Mouse (Mus musculus): Measurements from ENCODE around the gene Hist1h4n.
A peak's percentile ranks its signal among the peaks of the same experiment; 100 is the strongest.
"Not testable (repeated sequence)": the region's sequence is repeated elsewhere in the genome, so short reads cannot be mapped to it uniquely, and the experiment has no call there.

Gene Hist1h4n

DNA sequence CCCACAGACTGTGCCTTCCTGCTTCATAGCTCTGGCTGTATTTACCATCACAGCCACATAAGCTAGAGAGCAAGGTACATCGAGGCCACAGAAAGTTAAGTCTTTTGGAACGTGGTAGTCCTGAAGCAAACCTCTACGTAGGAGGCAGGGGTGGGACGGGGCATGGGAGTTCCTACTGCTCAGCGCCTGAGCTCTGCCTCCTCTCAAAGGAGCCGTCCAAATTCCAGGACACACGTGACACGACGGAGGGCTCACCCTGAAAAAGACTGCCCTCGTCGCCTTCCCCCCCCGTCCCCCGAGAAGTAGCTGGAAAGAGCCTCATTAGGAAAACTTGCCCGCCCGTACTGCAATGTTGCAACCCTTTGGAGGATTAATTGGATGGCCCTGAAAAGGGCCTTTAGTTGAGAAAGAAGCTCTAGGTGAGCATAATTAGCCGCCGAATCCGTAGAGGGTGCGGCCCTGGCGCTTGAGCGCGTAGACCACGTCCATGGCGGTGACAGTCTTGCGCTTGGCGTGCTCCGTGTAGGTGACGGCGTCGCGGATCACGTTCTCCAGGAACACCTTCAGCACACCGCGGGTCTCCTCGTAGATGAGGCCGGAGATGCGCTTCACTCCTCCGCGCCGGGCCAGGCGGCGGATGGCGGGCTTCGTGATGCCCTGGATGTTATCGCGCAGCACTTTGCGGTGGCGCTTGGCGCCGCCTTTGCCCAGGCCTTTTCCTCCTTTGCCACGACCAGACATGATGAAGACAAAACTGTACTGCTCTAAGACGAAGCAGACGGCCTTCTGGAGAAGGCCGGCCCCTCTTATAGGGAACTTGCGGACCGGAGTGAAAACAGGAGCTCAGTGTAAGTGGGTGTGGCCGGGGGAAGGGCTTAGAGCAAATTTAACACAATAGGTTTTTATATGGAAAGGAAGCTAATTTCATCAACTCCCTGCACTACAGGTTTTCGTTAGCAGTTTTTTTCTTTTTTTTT is at the start of gene Hist1h4n:
Gene Hist1h4n (minus strand): TSS at position 779 of the 977 bp plus-strand sequence.
- DNase-seq (ENCODE audit: low read depth), result not testable (repeated sequence)

DNA sequence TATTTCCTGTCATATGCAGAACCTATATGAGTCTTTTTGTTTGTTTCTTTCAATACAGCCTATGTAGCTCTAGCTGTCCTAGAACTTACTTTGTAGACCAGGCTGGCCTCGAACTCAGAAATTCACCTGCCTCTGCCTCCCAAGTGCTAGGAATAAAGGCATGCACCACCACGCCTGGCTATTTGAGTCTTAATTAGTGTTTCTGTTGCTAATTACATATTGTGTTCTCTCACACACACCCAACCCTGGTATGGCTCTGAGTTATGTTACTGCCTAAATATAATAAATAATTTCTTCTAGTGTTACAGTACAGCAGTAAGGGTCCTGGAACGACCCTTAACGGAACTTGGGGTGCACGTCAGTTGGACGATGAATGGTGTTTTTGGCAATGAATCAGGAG is 48.7 kb upstream of the Hist1h4n start:
- DNase-seq (ENCODE audit: low read depth), result no peak

DNA sequence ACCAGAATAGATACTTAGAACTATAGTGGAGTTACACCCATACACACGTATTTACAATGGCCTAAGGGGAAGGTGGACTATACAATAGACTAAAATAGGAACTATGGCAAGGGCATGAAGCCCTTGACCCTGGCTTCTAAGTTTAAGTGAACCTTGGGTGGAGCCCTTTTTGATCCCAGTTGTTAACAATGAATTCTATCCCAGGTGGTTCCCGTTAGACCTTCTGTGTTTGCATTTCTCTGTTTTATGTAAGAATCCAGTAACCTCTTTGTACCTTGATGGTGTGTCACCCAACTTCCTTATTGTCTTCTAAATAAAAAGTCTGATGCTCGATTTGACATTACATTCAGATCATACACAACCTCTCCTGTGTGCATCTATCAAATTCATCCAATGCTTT is 33.5 kb upstream of the Hist1h4n start:
- DNase-seq (ENCODE audit: low read depth), result not testable (repeated sequence)

DNA sequence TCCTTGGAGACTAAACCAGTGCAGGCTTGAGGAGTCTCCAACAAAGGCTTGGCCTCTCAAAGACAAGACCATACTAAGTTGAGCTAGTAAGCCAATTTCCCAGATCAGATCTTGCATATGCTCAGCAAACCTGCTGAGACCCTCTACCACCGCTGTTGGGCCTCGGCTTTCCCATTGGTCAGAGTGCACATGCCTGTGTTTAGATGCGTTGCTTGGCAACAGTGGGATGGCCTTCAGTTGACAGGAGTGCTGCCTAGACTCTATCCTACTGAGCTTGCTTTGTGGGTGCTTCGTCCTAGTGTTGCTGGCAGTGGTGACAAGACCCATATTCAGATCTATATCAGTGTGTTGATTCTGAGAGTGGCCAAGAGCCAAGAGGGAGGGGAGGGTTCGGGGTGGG is 29.6 kb upstream of the Hist1h4n start:
- DNase-seq (ENCODE audit: low read depth), result no peak

DNA sequence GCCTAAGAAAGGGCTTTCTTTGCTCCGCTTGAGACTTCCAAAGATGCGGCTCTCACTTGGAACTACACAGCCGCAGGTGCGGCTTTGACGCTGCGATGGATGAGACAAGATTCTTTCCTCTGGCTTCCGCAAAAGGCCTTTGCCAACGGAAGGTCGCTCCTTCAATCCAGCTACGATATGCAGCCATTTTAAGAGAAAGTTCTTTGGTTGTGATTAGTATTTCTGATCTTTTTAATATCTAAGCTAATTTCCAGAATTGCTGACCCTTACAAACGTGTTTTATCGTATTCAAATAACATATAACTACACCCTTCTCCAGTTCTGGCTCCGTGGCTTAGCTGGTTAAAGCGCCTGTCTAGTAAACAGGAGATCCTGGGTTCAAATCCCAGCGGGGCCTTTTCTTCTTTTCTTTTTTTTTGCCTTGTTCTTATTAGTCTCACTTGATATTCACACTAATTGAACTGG is 23.7 kb upstream of the Hist1h4n start:
- peak; percentile 57 for DNase-seq (ENCODE audit: low read depth)

DNA sequence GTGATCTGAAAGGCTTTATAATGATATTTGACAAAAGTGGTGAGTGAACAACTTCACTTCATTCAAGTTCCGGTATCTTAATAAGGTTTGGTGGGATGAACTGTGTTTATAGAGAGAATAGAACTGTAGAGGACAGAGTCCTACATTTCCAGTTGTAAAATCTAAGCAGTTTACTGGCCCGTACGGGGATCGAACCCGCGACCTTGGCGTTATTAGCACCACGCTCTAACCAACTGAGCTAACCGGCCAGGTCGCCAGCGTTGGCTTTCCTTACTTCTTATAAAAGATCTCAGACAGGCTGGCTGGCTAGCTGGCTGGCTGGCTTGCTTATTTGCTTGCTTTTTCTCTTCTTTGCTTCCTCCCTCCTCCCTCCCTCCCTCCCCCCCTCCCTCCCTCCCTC is 23.1 kb upstream of the Hist1h4n start:
- peak; percentile 65 for DNase-seq (ENCODE audit: low read depth)

DNA sequence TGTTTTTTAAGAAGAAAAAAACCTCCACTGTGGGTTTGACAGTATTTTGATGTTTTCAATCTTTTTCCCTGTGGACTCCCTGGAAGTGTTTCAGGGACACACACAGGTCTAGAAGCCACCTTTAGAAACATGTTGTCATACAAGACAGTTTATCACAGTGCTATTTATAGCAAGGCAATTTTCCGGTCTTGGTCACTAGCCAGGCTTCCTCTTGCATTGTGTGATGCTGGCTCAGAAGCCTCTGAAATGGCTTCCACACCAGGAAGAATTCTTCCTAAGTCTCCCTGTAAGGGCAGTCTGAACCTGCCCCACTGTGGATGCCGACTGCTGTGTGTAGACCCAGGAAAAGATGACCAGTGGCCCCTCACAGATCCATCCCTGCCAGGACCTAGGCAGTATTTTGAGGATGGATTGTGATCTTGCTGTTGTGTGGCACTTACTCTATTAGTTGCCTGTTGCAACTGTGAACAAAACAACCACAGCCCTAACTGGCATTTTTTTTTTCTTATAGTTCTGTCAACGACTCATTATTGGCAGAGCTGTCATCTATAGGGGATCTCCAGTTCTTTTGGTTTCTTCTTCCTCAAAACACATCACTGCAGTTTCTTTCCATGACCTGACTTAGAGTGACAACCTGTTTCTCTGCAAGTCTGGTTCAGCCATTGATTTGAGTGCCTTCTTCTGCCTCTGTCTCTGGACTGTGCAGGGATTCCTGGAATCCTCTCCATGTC is 20.4 kb upstream of the Hist1h4n start:
- peak; percentile 36 for DNase-seq (ENCODE audit: low read depth)

DNA sequence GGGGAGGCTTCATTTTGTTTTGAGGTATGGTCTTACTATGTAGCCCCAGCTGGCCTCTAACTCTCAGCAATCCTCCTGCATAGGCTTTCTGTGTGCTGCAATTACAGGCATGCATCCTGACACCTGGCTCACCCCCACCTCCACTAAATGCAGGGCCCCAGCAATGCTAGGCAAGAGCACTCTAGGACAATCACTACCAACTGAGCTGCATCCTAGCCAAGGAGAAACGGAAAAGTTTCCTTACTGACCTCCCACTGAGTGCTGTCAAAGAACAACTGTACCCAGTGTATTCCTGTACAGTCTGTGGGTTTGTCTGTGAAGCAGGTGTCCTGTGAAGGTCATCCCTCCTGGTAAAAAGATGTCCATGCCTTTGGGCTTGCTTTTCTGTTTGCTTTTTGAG is 18.7 kb upstream of the Hist1h4n start:
- DNase-seq (ENCODE audit: low read depth), result not testable (repeated sequence)

DNA sequence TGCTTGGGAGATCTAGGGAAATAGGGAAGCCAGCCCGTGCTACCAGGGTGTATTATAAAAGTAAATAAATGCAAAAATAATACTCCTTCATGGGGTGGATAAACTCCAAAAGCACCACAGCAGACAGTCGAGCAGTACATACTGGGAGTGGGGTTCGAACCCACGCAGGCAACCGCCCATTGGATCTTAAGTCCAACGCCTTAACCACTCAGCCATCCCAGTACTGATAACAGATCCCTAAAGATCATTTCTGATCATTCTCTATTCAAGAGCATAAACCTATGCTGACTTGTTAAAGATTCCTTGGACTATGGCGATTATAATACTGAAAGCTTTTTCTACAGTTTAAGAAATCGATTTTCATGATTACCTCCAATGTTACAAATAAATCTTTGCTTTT is 15.9 kb upstream of the Hist1h4n start:
- DNase-seq (ENCODE audit: low read depth), result no peak

DNA sequence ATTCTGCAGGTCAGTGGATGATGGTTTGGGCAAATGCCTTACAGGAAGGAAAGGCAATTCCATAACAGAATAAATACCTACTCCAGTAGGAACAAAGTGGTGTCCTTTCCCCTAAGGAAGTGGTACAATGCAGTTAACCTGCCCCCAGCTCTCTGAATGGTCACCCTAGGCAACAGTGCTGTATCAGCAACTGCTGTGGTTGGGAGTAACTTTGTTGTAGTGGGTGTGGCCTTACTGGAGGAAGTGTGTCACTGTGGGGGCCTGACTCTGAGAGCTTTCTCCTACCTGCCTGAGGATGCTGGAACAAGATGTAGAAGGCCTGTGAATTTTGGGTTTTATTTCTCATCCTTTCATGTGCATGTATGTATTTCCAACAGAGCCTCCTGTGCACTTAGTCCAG is 14.4 kb upstream of the Hist1h4n start:
- not testable (repeated sequence) for DNase-seq (ENCODE audit: low read depth)

DNA sequence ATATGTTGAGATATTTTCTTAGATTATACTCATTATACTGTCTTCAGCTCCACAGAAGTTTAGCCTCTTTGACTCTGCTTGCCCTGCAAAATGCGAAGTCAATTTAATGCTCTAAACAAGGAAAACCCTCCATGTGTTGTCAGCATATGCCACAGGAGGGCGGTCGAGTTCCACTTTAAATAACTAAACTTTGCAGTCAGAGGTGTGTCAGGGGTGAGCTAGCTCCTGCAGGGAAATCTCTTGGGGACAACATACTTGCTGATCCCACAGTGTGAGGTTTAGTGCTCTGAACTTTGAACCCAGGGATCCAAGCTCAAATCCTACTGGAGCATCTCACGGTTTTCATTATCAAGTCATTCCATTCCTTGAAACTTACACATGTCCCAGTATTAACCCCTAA is 8.5 kb upstream of the Hist1h4n start:
- not testable (repeated sequence) for DNase-seq (ENCODE audit: low read depth)

DNA sequence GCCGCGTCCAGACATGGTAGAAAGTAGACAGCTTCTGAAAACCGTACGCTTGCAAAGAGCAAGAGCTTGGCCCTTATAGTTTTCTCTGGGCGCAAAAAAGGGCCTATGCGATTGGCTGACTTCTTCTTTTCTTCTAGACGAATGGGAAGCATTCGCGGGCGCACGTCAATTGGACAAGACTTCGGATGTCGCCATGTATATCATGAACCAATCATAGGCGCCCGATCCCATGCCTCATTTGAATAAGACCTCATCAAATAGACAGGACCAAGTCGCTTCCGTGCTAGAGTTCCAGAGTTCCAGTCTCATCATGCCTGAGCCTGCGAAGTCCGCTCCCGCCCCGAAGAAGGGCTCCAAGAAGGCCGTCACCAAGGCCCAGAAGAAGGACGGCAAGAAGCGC is 1.5 kb upstream of the Hist1h4n start, which contains the start of the genes Hist1h2ap and Hist1h2br:
Gene Hist1h2ap (minus strand): TSS at position 47 of the 400 bp plus-strand sequence.
Gene Hist1h2br (plus strand): TSS at position 283 of the 400 bp plus-strand sequence.
- DNase-seq (ENCODE audit: low read depth), result not testable (repeated sequence)

DNA sequence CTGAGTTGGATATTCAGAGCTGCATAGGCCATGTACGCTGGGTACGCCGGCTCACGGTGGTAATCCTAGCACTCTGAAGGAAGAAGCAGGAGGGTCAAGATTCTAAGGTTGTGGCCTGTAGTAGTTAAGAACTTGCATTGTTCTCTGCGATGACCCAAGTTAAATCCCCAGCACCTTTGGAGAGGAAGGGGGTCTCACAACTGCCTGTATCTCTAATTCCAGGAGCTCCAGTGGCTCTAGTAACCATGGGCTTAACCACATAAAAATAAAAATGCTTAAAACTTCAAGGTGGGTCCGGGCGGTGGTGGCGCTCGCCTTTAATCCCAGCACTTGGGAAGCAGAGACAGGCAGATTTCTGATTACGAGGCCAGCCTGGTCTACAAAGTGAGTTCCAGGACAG is 1.7 kb downstream of the Hist1h4n start:
- peak; percentile 11 for DNase-seq (ENCODE audit: low read depth)

DNA sequence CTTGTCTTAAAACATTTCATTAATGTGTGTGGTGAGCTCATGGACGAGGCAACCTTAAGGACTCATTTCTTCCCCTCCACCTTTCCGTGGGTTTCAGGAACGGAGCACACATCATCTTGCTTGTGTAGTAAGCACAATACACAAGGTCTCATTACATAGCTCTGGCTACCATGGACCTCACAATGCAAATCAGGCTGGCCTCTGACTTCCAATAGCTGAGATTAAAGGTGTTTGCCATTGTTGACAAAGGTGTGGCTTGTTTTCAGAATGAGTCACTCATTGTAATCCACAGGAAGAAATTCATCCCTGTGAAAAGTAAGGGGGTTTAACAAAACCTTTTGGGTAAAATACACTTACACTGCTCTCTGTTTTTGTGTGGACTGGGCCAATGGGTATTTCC is 3.5 kb downstream of the Hist1h4n start:
- DNase-seq (ENCODE audit: low read depth), result peak; percentile 35

DNA sequence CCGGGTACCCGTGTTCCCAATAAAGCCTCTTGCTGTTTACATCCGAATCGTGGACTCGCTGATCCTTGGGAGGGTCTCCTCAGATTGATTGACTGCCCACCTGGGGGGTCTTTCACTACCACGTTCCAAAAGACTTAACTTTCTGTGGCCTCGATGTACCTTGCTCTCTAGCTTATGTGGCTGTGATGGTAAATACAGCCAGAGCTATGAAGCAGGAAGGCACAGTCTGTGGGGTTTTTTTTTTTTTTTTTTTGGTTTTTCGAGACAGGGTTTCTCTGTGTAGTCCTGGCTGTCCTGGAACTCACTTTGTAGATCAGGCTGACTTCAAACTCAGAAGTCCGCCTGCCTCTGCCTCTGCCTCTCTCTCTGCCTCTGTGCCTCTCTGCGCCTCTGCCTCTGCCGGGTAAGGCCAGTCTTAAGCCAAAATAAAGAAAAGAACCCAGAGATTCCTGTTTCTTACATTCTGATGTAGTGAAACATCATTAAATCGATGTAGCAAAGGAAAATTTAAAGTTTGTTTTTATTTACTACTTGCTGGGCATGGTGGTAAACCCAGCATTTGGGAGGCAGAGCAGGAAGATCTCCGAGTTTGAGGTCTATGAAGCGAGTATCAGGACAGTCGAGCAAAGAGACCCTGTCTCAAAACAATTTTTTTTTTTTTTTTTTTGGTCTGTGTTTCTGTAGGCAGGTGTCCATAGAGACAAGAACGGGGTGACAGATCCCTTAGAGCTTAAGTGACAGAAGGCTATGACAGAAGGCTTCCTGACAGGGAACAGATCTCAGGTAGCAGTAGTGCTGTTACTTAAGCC is 11.7 kb downstream of the Hist1h4n start:
- not testable (repeated sequence) for DNase-seq (ENCODE audit: low read depth)

DNA sequence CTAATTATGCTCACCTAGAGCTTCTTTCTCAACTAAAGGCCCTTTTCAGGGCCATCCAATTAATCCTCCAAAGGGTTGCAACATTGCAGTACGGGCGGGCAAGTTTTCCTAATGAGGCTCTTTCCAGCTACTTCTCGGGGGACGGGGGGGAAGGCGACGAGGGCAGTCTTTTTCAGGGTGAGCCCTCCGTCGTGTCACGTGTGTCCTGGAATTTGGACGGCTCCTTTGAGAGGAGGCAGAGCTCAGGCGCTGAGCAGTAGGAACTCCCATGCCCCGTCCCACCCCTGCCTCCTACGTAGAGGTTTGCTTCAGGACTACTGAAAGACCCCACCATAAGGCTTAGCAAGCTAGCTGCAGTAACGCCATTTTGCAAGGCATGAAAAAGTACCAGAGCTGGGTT is 19.9 kb downstream of the Hist1h4n start:
- not testable (repeated sequence) for DNase-seq (ENCODE audit: low read depth)

DNA sequence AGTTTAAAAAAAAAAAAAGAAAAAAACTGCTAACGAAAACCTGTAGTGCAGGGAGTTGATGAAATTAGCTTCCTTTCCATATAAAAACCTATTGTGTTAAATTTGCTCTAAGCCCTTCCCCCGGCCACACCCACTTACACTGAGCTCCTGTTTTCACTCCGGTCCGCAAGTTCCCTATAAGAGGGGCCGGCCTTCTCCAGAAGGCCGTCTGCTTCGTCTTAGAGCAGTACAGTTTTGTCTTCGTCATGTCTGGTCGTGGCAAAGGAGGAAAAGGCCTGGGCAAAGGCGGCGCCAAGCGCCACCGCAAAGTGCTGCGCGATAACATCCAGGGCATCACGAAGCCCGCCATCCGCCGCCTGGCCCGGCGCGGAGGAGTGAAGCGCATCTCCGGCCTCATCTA is 20.5 kb downstream of the Hist1h4n start, which contains the start of gene Hist1h4m:
Gene Hist1h4m (plus strand): TSS at position 208 of the 400 bp plus-strand sequence.
- DNase-seq (ENCODE audit: low read depth), result not testable (repeated sequence)

DNA sequence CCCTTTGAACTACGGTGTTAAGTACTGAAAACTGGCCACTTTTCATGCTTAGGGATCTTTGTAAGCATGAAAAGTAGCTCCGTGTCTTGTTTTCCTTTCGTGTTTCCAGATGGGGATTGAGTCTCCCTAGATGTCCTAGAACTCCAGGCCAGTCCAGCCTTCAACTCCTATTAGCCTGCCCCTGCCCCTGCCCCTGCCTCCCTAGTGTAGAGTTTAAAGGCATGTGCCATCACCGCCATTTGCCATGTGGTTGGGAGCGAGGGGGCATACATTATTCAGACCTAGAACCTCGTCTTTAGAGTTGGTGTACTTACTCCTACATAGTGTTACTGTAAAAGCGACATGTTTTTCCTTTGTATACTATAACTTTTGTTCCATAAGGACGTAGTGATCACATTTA is 20.9 kb downstream of the Hist1h4n start:
- DNase-seq (ENCODE audit: low read depth), result not testable (repeated sequence)

DNA sequence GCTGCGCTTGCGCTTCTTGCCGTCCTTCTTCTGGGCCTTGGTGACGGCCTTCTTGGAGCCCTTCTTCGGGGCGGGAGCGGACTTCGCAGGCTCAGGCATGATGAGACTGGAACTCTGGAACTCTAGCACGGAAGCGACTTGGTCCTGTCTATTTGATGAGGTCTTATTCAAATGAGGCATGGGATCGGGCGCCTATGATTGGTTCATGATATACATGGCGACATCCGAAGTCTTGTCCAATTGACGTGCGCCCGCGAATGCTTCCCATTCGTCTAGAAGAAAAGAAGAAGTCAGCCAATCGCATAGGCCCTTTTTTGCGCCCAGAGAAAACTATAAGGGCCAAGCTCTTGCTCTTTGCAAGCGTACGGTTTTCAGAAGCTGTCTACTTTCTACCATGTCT is 21.9 kb downstream of the Hist1h4n start, which contains the start of the genes Hist1h2bq and Hist1h2ao:
Gene Hist1h2bq (minus strand): TSS at position 125 of the 400 bp plus-strand sequence.
Gene Hist1h2ao (plus strand): TSS at position 393 of the 400 bp plus-strand sequence.
- DNase-seq (ENCODE audit: low read depth), result not testable (repeated sequence)

DNA sequence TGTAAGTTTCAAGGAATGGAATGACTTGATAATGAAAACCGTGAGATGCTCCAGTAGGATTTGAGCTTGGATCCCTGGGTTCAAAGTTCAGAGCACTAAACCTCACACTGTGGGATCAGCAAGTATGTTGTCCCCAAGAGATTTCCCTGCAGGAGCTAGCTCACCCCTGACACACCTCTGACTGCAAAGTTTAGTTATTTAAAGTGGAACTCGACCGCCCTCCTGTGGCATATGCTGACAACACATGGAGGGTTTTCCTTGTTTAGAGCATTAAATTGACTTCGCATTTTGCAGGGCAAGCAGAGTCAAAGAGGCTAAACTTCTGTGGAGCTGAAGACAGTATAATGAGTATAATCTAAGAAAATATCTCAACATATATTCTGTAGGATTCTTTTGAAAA is 28.9 kb downstream of the Hist1h4n start:
- DNase-seq (ENCODE audit: low read depth), result not testable (repeated sequence)

DNA sequence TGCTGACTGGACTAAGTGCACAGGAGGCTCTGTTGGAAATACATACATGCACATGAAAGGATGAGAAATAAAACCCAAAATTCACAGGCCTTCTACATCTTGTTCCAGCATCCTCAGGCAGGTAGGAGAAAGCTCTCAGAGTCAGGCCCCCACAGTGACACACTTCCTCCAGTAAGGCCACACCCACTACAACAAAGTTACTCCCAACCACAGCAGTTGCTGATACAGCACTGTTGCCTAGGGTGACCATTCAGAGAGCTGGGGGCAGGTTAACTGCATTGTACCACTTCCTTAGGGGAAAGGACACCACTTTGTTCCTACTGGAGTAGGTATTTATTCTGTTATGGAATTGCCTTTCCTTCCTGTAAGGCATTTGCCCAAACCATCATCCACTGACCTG is 34.8 kb downstream of the Hist1h4n start:
- DNase-seq (ENCODE audit: low read depth), result not testable (repeated sequence)
